Mouse (Mus musculus): Measurements from ENCODE around the gene Prkab1. TPM values are rescaled to one million over a fixed set of nuclear protein-coding genes. Genes with fewer than 3 reads are reported as not detected.
A peak's percentile ranks its signal among the peaks of the same experiment; 100 is the strongest.

Prkab1 gene
- total RNA-seq (2021) = 10 to 100 TPM; 33.3 to 38.9 TPM

GRCm38 (mm10) chr5:116024327-116024739, at the start of gene Prkab1:
TSS of gene Prkab1 (minus strand) at chr5:116024508.
- intact Hi-C loops (cut with DNase I) = no loop called here
- peak; percentile 94 for DNase-seq

- DNase-seq = no peak
- intact Hi-C loops (cut with DNase I) = no loop called here
Observed at GRCm38 (mm10) chr5:116069618-116070017, 45.3 kb upstream of the Prkab1 start.

GRCm38 (mm10) chr5:116052826-116053225, 28.5 kb upstream of the Prkab1 start:
- intact Hi-C loops (cut with DNase I) = no loop called here
- DNase-seq = no peak

- intact Hi-C loops (cut with DNase I) = no loop called here
- DNase-seq = no peak
Observed at GRCm38 (mm10) chr5:116052171-116052570, 27.9 kb upstream of the Prkab1 start.

DNA sequence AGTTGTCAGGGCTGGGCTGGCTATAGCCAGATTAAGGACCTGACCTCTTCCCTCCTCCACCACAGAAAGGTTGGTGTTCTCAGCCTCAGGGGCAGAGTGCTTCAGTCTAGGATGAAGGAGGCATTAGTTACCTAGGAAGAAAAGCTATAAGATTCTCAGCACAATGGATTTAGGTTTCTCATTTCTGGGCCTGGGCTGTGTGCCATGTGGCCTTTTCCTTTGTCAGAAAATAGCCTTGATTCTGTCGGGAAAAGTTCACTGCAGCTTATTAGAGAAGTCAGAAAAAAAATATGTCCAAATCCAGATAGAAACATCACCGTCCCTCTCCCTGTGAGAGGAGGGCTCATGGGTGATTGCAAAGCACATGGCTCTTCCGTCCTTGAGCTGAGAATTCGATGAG, 25.5 kb upstream of the Prkab1 start:
- intact Hi-C loops (cut with DNase I) = no loop called here

DNA sequence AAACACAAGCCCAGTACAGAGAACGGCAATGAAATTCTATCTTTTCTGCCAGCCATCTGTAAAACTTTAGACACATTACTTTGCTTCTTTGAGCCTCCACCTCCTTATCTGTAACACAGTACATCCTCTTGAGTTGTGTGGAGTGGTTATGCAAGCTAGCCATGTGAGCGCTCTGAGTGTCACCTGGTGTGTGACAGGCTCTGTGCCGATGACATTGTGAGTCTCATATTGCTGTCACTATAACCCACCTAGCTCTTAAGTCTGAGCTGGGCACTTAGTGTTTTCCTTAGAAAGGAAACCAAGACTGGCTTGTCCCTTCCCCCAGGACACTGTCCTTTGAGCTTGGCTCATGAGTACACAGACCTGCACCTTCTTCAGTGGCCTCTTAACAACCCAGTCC, 24.0 kb upstream of the Prkab1 start:
- DNase-seq = no peak
- intact Hi-C loops (cut with DNase I) = no loop called here

More for the DNA sequence above, 25.5 kb upstream of the Prkab1 start:
- no peak for DNase-seq

DNA sequence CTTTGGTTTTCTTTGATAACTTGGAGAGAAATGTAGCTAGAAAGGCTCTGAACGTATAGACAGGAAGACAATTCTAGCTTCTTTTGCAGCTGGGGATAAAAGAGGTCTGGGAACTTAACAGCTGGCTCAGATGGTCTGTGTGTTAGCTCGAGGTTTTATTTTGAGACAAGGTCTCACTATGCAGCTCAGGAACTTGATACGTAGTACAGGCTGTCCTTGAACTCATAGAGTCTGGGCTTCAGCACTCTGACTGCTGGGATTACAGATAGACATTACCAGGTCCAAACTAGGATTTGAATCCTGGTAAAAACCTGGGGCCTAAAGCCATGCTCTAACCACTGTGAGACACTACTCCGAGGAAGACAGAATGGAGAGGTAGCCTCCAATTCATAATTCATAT, 21.9 kb upstream of the Prkab1 start:
- intact Hi-C loops (cut with DNase I) = no loop called here
- DNase-seq = no peak

DNA sequence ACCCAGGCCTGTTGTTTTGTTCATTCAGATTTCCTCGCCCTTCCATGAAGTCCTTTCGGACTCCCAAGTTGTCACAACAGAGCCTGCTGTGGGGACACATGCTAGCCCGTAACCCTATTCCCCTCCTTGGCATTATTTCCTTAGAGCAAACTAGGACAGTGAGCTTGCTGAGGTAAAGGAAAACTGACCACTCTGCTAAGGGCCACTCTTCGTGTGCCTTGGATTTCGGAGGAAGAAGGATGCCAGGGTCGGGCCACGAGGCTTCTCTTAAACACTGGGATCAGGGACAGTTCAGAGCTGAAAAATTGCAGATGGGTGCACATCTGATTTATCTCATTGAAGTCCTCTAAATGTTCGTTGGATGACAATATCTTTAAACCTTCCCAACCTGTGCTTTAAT, 21.3 kb upstream of the Prkab1 start:
- intact Hi-C loops (cut with DNase I) = no loop called here
- DNase-seq = no peak

- DNase-seq = no peak
- intact Hi-C loops (cut with DNase I) = no loop called here
Observed at GRCm38 (mm10) chr5:116042241-116042640, 17.9 kb upstream of the Prkab1 start.

DNA sequence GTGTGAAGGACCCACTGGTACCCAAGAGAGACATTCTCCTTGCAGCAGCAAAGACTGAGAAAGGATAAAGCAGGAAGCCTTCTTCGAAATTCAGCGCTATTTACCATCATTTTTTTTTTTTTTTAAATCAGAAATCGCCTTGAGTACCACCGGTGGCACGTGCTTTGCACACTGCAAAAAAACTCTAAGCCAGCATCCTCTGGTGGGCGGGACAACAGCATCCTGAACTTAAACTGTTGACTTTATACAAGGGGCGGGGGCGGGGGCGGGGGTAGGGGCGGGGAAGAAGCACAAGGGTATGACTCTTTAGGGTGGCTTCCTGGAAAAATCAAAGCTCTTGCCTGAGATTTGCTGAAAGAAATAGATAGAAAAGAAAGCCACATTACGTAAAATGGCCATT, 15.4 kb upstream of the Prkab1 start:
- DNase-seq = no peak
- intact Hi-C loops (cut with DNase I) = no loop called here

DNA sequence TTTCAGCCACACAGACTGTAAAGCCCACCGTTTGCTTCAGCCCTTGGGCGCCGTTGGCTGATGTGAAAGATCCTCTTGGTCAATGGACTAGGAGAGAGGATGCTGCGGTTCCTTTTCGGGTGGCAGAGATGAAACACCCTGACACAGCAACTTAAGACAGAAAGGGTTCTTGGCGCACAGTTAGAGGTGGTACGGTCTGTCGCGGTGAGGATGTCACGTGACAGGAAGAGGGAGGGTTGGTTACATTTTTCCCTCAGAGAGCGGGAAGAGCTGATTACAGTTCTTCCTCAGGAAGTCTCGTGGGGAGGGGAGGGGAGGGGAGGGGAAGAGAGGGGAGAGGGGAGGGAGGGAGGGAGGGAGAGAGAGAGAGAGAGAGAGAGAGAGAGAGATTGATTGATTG, 13.4 kb upstream of the Prkab1 start:
- DNase-seq = no peak
- intact Hi-C loops (cut with DNase I) = no loop called here

- DNase-seq = no peak
- intact Hi-C loops (cut with DNase I) = no loop called here
Observed at GRCm38 (mm10) chr5:116036465-116036864, 12.2 kb upstream of the Prkab1 start.

DNA sequence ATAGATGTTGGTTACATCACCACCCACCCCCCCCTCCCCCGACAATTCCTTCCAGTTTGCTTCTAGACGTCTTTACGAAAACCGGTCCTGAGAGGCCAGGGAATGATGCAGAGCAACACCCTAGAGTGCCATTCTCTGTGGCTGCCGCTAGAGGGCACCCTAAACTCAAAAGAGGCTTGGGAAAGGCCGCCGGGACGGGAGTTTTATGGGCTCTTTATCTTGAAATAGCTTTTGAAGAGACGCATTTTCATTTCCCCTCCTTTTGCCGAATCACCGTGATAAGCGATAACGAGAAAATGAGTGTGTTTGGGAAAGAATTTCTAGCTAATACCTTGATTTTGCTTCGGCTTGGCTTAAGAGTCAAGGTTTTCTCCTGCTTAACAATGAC, 6.9 kb upstream of the Prkab1 start:
- DNase-seq = peak; percentile 71
- intact Hi-C loops (cut with DNase I) = loop anchor here (5.0 kb wide), 1 partner anchor 1061 kb away; no protein-coding TSS in a partner anchor

DNA sequence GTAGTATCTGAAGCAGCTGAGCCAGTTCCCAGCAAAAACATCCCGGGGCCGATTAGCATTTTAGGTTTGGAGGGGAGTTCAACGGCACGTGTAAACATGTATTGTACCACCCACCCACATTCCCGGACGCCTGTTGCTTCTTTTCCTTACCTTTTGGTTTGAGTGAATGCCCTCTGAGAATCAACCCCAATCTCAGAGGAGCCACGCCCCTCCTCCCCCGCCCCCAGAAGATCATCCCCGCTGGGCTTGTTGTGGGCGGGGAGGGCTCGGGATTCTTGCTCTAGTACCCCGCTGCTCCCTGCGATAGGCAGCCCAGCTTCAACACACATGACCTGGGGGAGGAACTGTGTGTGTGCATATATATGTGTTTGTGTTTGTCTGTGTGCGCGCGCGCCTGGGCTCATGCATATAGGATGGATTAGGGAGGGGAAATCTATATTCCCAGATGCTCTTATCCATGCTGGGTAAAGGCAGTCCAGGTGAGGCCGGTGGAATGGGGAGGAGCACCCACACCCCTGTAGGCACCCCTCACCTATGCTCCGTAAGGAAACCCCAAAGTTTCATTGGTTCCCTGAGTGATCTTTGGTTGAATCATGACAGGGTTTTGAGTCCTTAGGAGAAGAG, 6.4 kb upstream of the Prkab1 start:
- intact Hi-C loops (cut with DNase I) = loop anchor here (5.0 kb wide), 1 partner anchor 1062 kb away; no protein-coding TSS in a partner anchor
- DNase-seq = no peak

- no peak for DNase-seq
- intact Hi-C loops (cut with DNase I) = no loop called here
Observed at GRCm38 (mm10) chr5:116029071-116029470, 4.8 kb upstream of the Prkab1 start.

DNA sequence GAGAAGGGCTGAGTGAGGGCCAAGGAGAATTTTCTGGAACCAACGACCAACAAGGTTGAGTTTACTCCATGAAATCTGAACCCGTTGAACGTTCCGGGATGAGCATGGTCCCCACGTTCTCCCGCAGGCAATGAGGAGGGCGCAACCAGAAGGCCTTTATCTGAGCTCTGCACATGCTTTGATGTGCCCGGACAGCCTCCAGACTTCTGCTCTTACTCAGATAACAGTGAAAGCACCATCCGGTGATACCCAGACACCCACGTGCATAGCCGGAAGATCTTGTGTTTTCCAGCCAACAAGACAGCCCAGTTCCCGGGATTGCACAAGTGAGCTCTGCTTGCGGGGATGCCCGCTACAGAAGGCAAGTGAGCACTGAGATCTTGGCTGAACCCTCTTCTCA, 2.3 kb upstream of the Prkab1 start:
- no peak for DNase-seq
- intact Hi-C loops (cut with DNase I) = no loop called here

DNA sequence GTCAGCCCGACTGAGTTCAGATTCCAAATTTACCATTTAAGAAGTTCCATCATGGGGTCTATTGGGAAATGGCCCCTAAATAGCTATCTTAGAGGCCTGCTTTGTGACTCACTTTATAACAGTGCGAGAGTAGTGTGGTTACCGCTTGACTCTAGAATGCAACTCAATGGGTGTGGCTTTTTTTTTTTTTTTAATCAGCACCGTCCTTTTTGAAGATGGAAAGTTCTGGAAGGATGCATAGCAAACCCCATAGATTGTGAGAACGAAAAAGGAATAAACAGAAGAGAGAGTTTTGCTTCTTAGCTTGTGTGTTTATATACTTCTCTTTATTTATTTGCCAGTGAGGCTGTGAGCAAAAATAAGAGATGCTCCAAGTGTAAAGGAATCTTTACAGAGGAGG, 1.8 kb upstream of the Prkab1 start:
- DNase-seq = no peak
- intact Hi-C loops (cut with DNase I) = no loop called here

- intact Hi-C loops (cut with DNase I) = no loop called here
- DNase-seq = no peak
Observed at GRCm38 (mm10) chr5:116023821-116024284, 455 bp downstream of the Prkab1 start.

GRCm38 (mm10) chr5:116023251-116023661, 1.1 kb downstream of the Prkab1 start:
- peak; percentile 25 for DNase-seq
- intact Hi-C loops (cut with DNase I) = no loop called here

GRCm38 (mm10) chr5:116022658-116023200, 1.6 kb downstream of the Prkab1 start:
- no peak for DNase-seq
- intact Hi-C loops (cut with DNase I) = no loop called here

DNA sequence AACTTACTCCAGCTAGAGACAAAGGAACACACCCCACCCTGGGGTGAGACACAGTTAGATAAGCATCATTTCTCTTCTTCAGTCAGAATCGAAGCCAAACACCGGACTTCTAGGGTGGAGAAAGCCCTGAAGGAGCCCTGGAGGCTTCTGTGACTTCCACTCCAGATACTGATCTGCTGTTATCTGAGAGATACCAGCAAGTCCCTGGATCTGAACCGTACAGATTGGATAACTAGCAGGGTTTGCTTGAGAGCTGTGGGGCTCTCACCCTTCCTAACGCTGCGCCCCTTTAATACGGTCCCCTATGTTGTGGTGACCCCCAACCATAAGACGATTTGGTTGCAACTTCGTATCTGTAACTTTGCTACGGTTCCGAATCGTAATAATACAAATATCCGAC, 2.2 kb downstream of the Prkab1 start:
- DNase-seq = no peak
- intact Hi-C loops (cut with DNase I) = no loop called here

GRCm38 (mm10) chr5:116021552-116021951, 2.8 kb downstream of the Prkab1 start:
- intact Hi-C loops (cut with DNase I) = no loop called here
- DNase-seq = no peak

DNA sequence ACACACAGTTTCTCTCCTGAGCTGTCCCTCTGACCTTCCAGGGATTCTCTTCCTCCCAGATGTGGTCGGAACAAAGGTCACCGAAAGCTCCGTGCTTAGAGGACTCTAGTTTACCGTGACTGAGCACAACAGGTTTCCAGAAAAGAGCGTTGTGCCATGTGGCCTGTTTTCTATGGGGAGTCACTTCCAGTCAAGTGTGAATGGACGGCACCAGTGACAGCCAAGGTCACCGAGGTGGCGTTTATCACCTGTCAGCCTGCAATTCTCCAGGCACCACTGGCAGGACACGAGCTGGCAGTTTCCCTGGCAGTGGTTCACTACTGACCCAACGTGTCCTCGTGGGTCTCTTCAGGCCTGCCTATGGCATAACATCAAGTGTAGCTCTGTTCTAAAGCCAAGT, 4.9 kb downstream of the Prkab1 start:
- intact Hi-C loops (cut with DNase I) = loop anchor here (10.0 kb wide), 1 partner anchor 365 kb away; no protein-coding TSS in a partner anchor
- DNase-seq = no peak

Data from left cerebral cortex, postnatal 4 days (tissue).